In genomic region chr13:68997821-68998551, GRCm38 (mm10) we compare ENCODE assay signal across 8 mouse cellular contexts. TPM values are rescaled to one million over a fixed set of nuclear protein-coding genes. Genes with fewer than 3 reads are reported as not detected.
DNase-seq lines count a peak whose midpoint lies in the region; ATAC-seq lines count a peak whose summit lies in the region.

No protein-coding gene starts in this region.

- H3K9ac ChIP-seq in embryonic facial prominence, embryonic 11.5 days (replicated peaks; ENCODE audit: low read length), result no peak overlapping the region
- peak overlapping the region; percentile 69 for H3K9ac ChIP-seq in intestine, embryonic 14.5 days (ENCODE audit: low read length)
- peak overlapping the region; percentile 51; the same call in 1 of the 2 replicates for H3K9ac ChIP-seq in midbrain, embryonic 15.5 days

- no peaks in the 10 kb centered on the region; the same call in 1 of the 2 replicates for H3K4me1 ChIP-seq in embryonic facial prominence, embryonic 11.5 days (ENCODE audit: control insufficient read depth, insufficient read depth, low read length)
- peaks cover 13% of the 10 kb centered on the region for H3K4me1 ChIP-seq in intestine, embryonic 14.5 days (replicated peaks; ENCODE audit: control insufficient read depth, insufficient read depth, low read length)
- H3K4me1 ChIP-seq in midbrain, embryonic 15.5 days, result peaks cover 14% of the 10 kb centered on the region

- peak overlapping the region; percentile 96 for H3K4me2 ChIP-seq in embryonic facial prominence, embryonic 11.5 days (ENCODE audit: low read depth, low read length)
- H3K4me2 ChIP-seq in intestine, embryonic 14.5 days (ENCODE audit: low read length), result peak overlapping the region; percentile 85
- H3K4me2 ChIP-seq in midbrain, embryonic 15.5 days, result peak overlapping the region; percentile 79

- no peak for ATAC-seq in embryonic facial prominence, embryonic 11.5 days (replicated peaks; ENCODE audit: insufficient number of reproducible peaks, low FRiP score, low TSS enrichment, low read depth)
- no peak for ATAC-seq in intestine, embryonic 14.5 days (replicated peaks; ENCODE audit: low FRiP score, low TSS enrichment, low read depth)
- ATAC-seq in midbrain, embryonic 15.5 days (replicated peaks), result no peak

- H3K36me3 ChIP-seq in embryonic facial prominence, embryonic 11.5 days (replicated peaks; ENCODE audit: control insufficient read depth, insufficient read depth, low read depth, low read length), result no peaks in the 10 kb centered on the region
- H3K36me3 ChIP-seq in intestine, embryonic 14.5 days (ENCODE audit: control insufficient read depth, insufficient read depth, low read length), result no peaks in the 10 kb centered on the region
- no peaks in the 10 kb centered on the region for H3K36me3 ChIP-seq in midbrain, embryonic 15.5 days (replicated peaks)

- peak overlapping the region; percentile 58 for H3K4me3 ChIP-seq in embryonic facial prominence, embryonic 11.5 days (ENCODE audit: low read depth, low read length)
- H3K4me3 ChIP-seq in intestine, embryonic 14.5 days (ENCODE audit: low read depth, low read length), result peak overlapping the region; percentile 57
- peak overlapping the region; percentile 58 for H3K4me3 ChIP-seq in midbrain, embryonic 15.5 days

- DNase-seq in kidney, postnatal 10 days, result peak; percentile 6
- no peak for DNase-seq in kidney, adult 18-20 months
- peak; percentile 45 for DNase-seq in embryonic facial prominence, embryonic 11.5 days (ENCODE audit: low spot score)
- DNase-seq in intestine, embryonic 14.5 days (ENCODE audit: low spot score), result peak; percentile 65
- DNase-seq in ovary, adult 18-20 months (ENCODE audit: low spot score), result no peak
- no peak for DNase-seq in thymus, adult 18-20 months
- DNase-seq in urinary bladder, adult 18-20 months (ENCODE audit: low spot score in 2 of 2), result no peak

- no peak overlapping the region for H3K27ac ChIP-seq in embryonic facial prominence, embryonic 11.5 days (replicated peaks; ENCODE audit: low read depth, low read length)
- no peak overlapping the region for H3K27ac ChIP-seq in intestine, embryonic 14.5 days (ENCODE audit: low read depth)
- H3K27ac ChIP-seq in midbrain, embryonic 15.5 days, result no peak overlapping the region

- H3K27me3 ChIP-seq in embryonic facial prominence, embryonic 11.5 days (ENCODE audit: control insufficient read depth, insufficient read depth, low read length), result peaks cover 5% of the 10 kb centered on the region; the same call in 1 of the 2 replicates
- peaks cover 12% of the 10 kb centered on the region for H3K27me3 ChIP-seq in intestine, embryonic 14.5 days (replicated peaks; ENCODE audit: control insufficient read depth, insufficient read depth, low read length)
- peaks cover 8% of the 10 kb centered on the region for H3K27me3 ChIP-seq in midbrain, embryonic 15.5 days (replicated peaks)

- 5% methylated on average over 22 of the region's 22 CpGs for WGBS in embryonic facial prominence, embryonic 11.5 days
- WGBS in intestine, embryonic 14.5 days, result 6% methylated on average over 22 of the region's 22 CpGs
- 9% methylated on average over 22 of the region's 22 CpGs for WGBS in midbrain, embryonic 15.5 days

- H3K9me3 ChIP-seq in embryonic facial prominence, embryonic 11.5 days (replicated peaks; ENCODE audit: control insufficient read depth, low read length), result no peaks in the 10 kb centered on the region
- H3K9me3 ChIP-seq in intestine, embryonic 14.5 days (ENCODE audit: control insufficient read depth, low read length), result no peaks in the 10 kb centered on the region
- no peaks in the 10 kb centered on the region for H3K9me3 ChIP-seq in midbrain, embryonic 15.5 days

RNA-seq across cellular contexts. Expression of gene Adcy2, which starts 1.4 kb away (rescaled TPM):
- 2.1 TPM in 2 replicates for polyA plus RNA-seq in embryonic facial prominence, embryonic 11.5 days (2014; fragmentation: Nextera tagmentation; extraction: Ambion mirVana)
- 4.4 and 5.5 TPM in 2 replicates for polyA plus RNA-seq in intestine, embryonic 14.5 days (2014; fragmentation: Nextera tagmentation; extraction: Ambion mirVana)
- polyA plus RNA-seq in midbrain, embryonic 15.5 days (2015; fragmentation: Nextera tagmentation; extraction: Ambion mirVana), result 8.2 and 9.0 TPM in 2 replicates

Comparison
In these comparisons a context has a peak if more than half of its experiments do, and no peak if none do; other contexts are left out.
1. DNase-seq: peak in kidney, postnatal 10 days (single experiment), embryonic facial prominence, embryonic 11.5 days (single experiment) and intestine, embryonic 14.5 days (single experiment); none in kidney, adult 18-20 months (single experiment), ovary, adult 18-20 months (single experiment), thymus, adult 18-20 months (0 of 2) and urinary bladder, adult 18-20 months (0 of 2).
2. Peak in every context shown above with its lines, with median percentiles within 50 percentile points of each other: H3K4me2 ChIP-seq and H3K4me3 ChIP-seq.